Mouse (Mus musculus) E14TG2a.4 (cell line): ENCODE measurements around the gene Akr7a5.

Experiments
- H3K27me3 ChIP-seq: 2 replicates; pipeline ENCODE4 v1.6.1; 2014; ENCODE audit warnings: low read length, control low read depth; ENCODE audit not compliant: insufficient read depth
- H3K36me3 ChIP-seq: 2 replicates; pipeline ENCODE4 v1.6.1; 2014; ENCODE audit warnings: low read length, control low read depth; ENCODE audit not compliant: insufficient read depth
- H3K4me1 ChIP-seq: replicated peaks from 2 replicates; pipeline ENCODE4 v1.6.1; 2014; ENCODE audit warnings: low read depth, low read length, control low read depth
- H3K4me3 ChIP-seq: replicated peaks from 2 replicates; pipeline ENCODE4 v1.5.1; 2014; ENCODE audit warnings: mild to moderate bottlenecking, low read length
- H3K9me3 ChIP-seq: 2 replicates; pipeline ENCODE4 v1.6.1; 2014; ENCODE audit warnings: low read length, control low read depth
- CTCF ChIP-seq: conservative IDR thresholded peaks from 2 replicates; pipeline ENCODE4 v1.5.1; 2014; ENCODE audit warnings: low read length
- NANOG ChIP-seq: IDR thresholded peaks from 2 replicates; pipeline ENCODE4 v1.6.1; 2014; ENCODE audit warnings: borderline replicate concordance, low read length, mixed read lengths
- POU5F1 ChIP-seq: IDR thresholded peaks from 2 replicates; pipeline ENCODE4 v1.6.1; 2014; ENCODE audit warnings: low read length, borderline replicate concordance

Gene Akr7a5

GRCm38 (mm10) chr4:139287122-139287863 is 23.3 kb upstream of the Akr7a5 start:
- no peaks in the 10 kb centered on the region for H3K27me3 ChIP-seq
- no peak overlapping the region for H3K4me3 ChIP-seq
- H3K4me1 ChIP-seq: peaks cover 60% of the 10 kb centered on the region
- TF ChIP-seq POU5F1: no peak
- TF ChIP-seq CTCF: peak; percentile 95
- H3K9me3 ChIP-seq: no peaks in the 10 kb centered on the region
- peaks cover 98% of the 10 kb centered on the region for H3K36me3 ChIP-seq

DNA sequence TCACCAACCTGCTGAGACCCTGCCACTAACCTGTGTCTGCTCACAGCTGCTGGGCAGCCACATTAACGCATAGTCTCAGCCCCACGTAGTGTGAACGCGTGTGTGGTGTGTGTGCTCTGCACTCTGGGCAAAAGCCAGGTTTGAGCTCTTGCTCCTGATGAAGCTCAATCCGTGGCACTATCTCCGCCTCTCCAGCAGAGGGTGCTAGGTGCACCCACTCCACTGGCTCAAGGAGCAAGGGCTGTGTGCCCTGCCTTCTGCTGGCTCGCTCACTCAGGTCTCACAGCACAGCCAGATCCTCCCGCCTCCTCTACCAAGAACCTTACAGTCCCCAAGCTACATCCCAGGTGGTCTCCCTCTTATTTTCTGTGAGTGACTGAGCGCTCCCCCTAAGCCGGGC is 21.5 kb upstream of the Akr7a5 start:
- TF ChIP-seq NANOG (no peak), CTCF (peak; percentile 78)
- Histone ChIP-seq H3K36me3 (peaks cover 86% of the 10 kb centered on the region), H3K27me3 (no peaks in the 10 kb centered on the region), H3K4me1 (peaks cover 56% of the 10 kb centered on the region), H3K9me3 (no peaks in the 10 kb centered on the region), H3K4me3 (no peak overlapping the region)

DNA sequence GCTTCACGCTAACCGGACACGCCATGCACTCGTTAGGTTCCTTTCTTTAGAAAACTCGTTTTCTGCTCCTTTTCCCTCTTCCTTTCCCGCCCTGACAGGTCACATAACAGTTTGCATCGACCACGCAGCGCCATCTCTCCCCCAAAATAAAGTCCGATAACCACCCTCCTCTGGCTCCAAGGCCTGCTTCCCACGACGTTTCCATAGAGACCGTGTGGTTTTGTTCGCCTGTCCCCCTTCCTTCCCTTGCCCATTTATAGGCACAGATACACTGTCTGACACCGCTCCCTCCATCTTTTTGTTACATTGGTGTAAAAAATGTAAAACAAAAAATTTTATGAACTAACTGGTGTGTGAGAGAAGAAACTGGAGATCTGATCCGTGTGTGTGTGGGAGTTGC is 19.4 kb upstream of the Akr7a5 start:
- no peak for TF ChIP-seq NANOG
- no peak for TF ChIP-seq CTCF
- TF ChIP-seq POU5F1: no peak
- Histone ChIP-seq H3K27me3 (no peaks in the 10 kb centered on the region), H3K36me3 (peaks cover 66% of the 10 kb centered on the region), H3K4me1 (peaks cover 53% of the 10 kb centered on the region), H3K4me3 (no peak overlapping the region), H3K9me3 (no peaks in the 10 kb centered on the region)

DNA sequence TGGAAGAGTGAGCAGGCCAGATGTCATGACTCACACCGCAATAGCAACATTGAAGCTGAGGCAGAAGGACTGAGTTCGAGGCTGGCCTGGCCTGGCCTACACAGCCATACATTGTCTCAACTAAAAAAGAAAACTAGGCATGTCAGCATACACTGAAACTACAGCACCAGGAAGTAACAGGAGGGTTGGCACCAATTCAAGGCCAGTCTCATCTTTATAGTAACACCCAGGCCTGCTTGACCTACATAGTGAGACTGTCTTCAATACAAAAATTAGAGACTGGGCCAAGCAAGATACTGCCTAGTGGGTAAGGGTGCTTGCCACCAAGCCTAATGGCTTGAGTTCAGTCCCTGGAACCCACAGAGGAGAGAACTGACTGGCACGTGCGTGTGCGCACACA is 18.5 kb upstream of the Akr7a5 start:
- TF ChIP-seq NANOG (no peak), POU5F1 (no peak)
- Histone ChIP-seq H3K4me3 (no peak overlapping the region), H3K4me1 (peaks cover 43% of the 10 kb centered on the region), H3K27me3 (no peaks in the 10 kb centered on the region), H3K9me3 (no peaks in the 10 kb centered on the region), H3K36me3 (peaks cover 57% of the 10 kb centered on the region)

DNA sequence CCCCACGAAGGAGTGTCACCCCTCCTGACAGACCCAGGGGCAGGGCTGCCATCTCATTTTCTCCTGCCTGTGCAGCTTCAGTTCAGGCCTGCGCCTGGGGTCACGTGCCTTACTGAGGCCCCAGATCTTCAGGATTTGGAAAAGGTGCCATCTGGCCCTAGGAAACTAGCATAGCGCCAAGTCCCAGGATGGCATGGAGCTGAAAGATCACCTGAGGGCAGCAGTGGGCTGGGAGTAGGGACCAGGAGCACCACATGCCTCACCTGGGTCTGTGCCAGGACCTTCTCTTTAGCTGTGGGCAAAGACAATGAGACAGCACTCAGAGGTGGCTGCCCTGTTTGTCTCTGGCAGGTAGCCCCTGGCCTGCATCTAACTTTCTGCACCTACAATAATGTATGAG is 13.0 kb upstream of the Akr7a5 start:
- H3K4me3 ChIP-seq: no peak overlapping the region
- no peaks in the 10 kb centered on the region for H3K27me3 ChIP-seq
- TF ChIP-seq NANOG (no peak), POU5F1 (no peak), CTCF (no peak)
- peaks cover 49% of the 10 kb centered on the region for H3K36me3 ChIP-seq
- H3K9me3 ChIP-seq: no peaks in the 10 kb centered on the region
- peaks cover 22% of the 10 kb centered on the region for H3K4me1 ChIP-seq

- TF ChIP-seq CTCF: no peak
- TF ChIP-seq POU5F1: no peak
- no peak for TF ChIP-seq NANOG
- no peaks in the 10 kb centered on the region for H3K9me3 ChIP-seq
- peaks cover 32% of the 10 kb centered on the region for H3K4me1 ChIP-seq
Measured at GRCm38 (mm10) chr4:139298671-139299366, 11.7 kb upstream of the Akr7a5 start.

GRCm38 (mm10) chr4:139301780-139302179 is 8.8 kb upstream of the Akr7a5 start:
- Histone ChIP-seq H3K36me3 (peaks cover 64% of the 10 kb centered on the region), H3K9me3 (no peaks in the 10 kb centered on the region), H3K4me1 (peaks cover 44% of the 10 kb centered on the region), H3K27me3 (no peaks in the 10 kb centered on the region), H3K4me3 (no peak overlapping the region)
- no peak for TF ChIP-seq NANOG
- TF ChIP-seq CTCF: no peak
- TF ChIP-seq POU5F1: no peak

More at GRCm38 (mm10) chr4:139298671-139299366, 11.7 kb upstream of the Akr7a5 start:
- Histone ChIP-seq H3K27me3 (no peaks in the 10 kb centered on the region), H3K36me3 (peaks cover 47% of the 10 kb centered on the region), H3K4me3 (no peak overlapping the region)

GRCm38 (mm10) chr4:139302241-139302640 is 8.3 kb upstream of the Akr7a5 start:
- H3K4me3 ChIP-seq: peak overlapping the region; percentile 48
- no peaks in the 10 kb centered on the region for H3K9me3 ChIP-seq
- TF ChIP-seq NANOG (no peak), POU5F1 (no peak), CTCF (no peak)
- peaks cover 44% of the 10 kb centered on the region for H3K4me1 ChIP-seq
- H3K36me3 ChIP-seq: peaks cover 67% of the 10 kb centered on the region
- H3K27me3 ChIP-seq: no peaks in the 10 kb centered on the region
